Mouse (Mus musculus) embryonic facial prominence, embryonic 10.5 days (tissue): Measurements from ENCODE around the gene Eif5. TPM values are rescaled to one million over a fixed set of nuclear protein-coding genes. Genes with fewer than 3 reads are reported as not detected.
A peak's percentile ranks its signal among the peaks of the same experiment; 100 is the strongest.
"Not testable (repeated sequence)": the region's sequence is repeated elsewhere in the genome, so short reads cannot be mapped to it uniquely, and the experiment has no call there.

Experiments used
- DNase-seq: peaks from one replicate; pipeline ENCODE4 v3.0.0-alpha.2; 2017; ENCODE audit warnings: low spot score
- H3K27ac ChIP-seq: fragments of 300-500 bp; sonication (generic); replicated peaks from 2 replicates; pipeline ENCODE4 v1.5.1; 2016; ENCODE audit warnings: mild to moderate bottlenecking
- H3K27me3 ChIP-seq: fragments of 300-500 bp; sonication (generic); replicated peaks from 2 replicates; pipeline ENCODE4 v1.6.1; 2016; ENCODE audit warnings: low read depth, mild to moderate bottlenecking; ENCODE audit not compliant: poor library complexity, severe bottlenecking
- H3K36me3 ChIP-seq: fragments of 300-500 bp; sonication (generic); replicated peaks from 2 replicates; pipeline ENCODE4 v1.6.1; 2016; ENCODE audit warnings: mild to moderate bottlenecking, moderate library complexity
- H3K4me1 ChIP-seq: fragments of 300-500 bp; sonication (generic); 2 replicates; pipeline ENCODE4 v1.6.1; 2016
- H3K4me3 ChIP-seq: fragments of 300-500 bp; sonication (generic); 2 replicates; pipeline ENCODE4 v1.5.1; 2016; ENCODE audit warnings: mild to moderate bottlenecking, moderate library complexity
- H3K9me3 ChIP-seq: fragments of 300-500 bp; sonication (generic); 2 replicates; pipeline ENCODE4 v1.6.1; 2016; ENCODE audit warnings: mild to moderate bottlenecking
- WGBS: fragments of 180-500 bp; shearing (Covaris S2); methylation state at CpG from one replicate; pipeline ENCODE4 v1.1.7; 2016; 5-methylcytosine and 5-hydroxymethylcytosine counted together
- polyA plus RNA-seq: library from polyadenylated mRNA; unstranded; fragments of >200 nt; fragmentation: Nextera tagmentation; extraction: Ambion mirVana; gene quantifications from 2 replicates; pipeline ENCODE4 v1.2.1, GENCODE M21; 2016

Eif5 gene
- polyA plus RNA-seq, 1 experiment from 2014 or later = 722 TPM

GRCm38 (mm10) chr12:111555357-111555756 lies 17.5 kb downstream of the Eif5 start:
- H3K36me3 ChIP-seq = no peaks in the 10 kb centered on the region
- H3K9me3 ChIP-seq = no peaks in the 10 kb centered on the region
- DNase-seq = no peak
- peaks cover 8% of the 10 kb centered on the region for H3K4me1 ChIP-seq
- no peak overlapping the region for H3K4me3 ChIP-seq
- H3K27ac ChIP-seq = no peak overlapping the region
- WGBS = 74% methylated on average over 4 of the region's 4 CpGs
- no peaks in the 10 kb centered on the region for H3K27me3 ChIP-seq

- H3K4me3 ChIP-seq, H3K9me3 ChIP-seq, H3K36me3 ChIP-seq, DNase-seq, H3K27me3 ChIP-seq, H3K27ac ChIP-seq: not testable (repeated sequence)
- peaks cover 10% of the 10 kb centered on the region for H3K4me1 ChIP-seq
- 77% methylated on average over 5 of the region's 5 CpGs for WGBS
Measured at GRCm38 (mm10) chr12:111555893-111556292, 18.1 kb downstream of the Eif5 start.

GRCm38 (mm10) chr12:111557538-111557937 lies 19.7 kb downstream of the Eif5 start:
- H3K4me1 ChIP-seq = peaks cover 15% of the 10 kb centered on the region
- DNase-seq = no peak
- no peak overlapping the region for H3K4me3 ChIP-seq
- no peaks in the 10 kb centered on the region for H3K36me3 ChIP-seq
- WGBS = 68% methylated on average over 6 of the region's 6 CpGs
- no peaks in the 10 kb centered on the region for H3K27me3 ChIP-seq
- no peak overlapping the region for H3K27ac ChIP-seq
- H3K9me3 ChIP-seq = no peaks in the 10 kb centered on the region

GRCm38 (mm10) chr12:111558655-111559054 lies 20.8 kb downstream of the Eif5 start:
- H3K4me3 ChIP-seq = no peak overlapping the region
- H3K36me3 ChIP-seq = no peaks in the 10 kb centered on the region
- no peaks in the 10 kb centered on the region for H3K27me3 ChIP-seq
- no peak for DNase-seq
- H3K9me3 ChIP-seq = no peaks in the 10 kb centered on the region
- peaks cover 21% of the 10 kb centered on the region for H3K4me1 ChIP-seq
- 65% methylated on average over 2 of the region's 2 CpGs for WGBS
- H3K27ac ChIP-seq = no peak overlapping the region

- Histone ChIP-seq H3K4me3 (no peak overlapping the region), H3K27me3 (no peaks in the 10 kb centered on the region), H3K9me3 (no peaks in the 10 kb centered on the region), H3K4me1 (peaks cover 21% of the 10 kb centered on the region), H3K27ac (peak overlapping the region; percentile 26; the same call in 1 of the 2 replicates), H3K36me3 (no peaks in the 10 kb centered on the region)
- DNase-seq = no peak
- 62% methylated on average over 18 of the region's 18 CpGs for WGBS
Measured at GRCm38 (mm10) chr12:111559647-111560258, 21.9 kb downstream of the Eif5 start.

GRCm38 (mm10) chr12:111560286-111560685 lies 22.5 kb downstream of the Eif5 start:
- Histone ChIP-seq H3K36me3 (no peaks in the 10 kb centered on the region), H3K27ac (peak overlapping the region; percentile 59; the same call in 1 of the 2 replicates), H3K4me1 (peaks cover 21% of the 10 kb centered on the region), H3K9me3 (no peaks in the 10 kb centered on the region), H3K27me3 (no peaks in the 10 kb centered on the region), H3K4me3 (no peak overlapping the region)
- no peak for DNase-seq
- 73% methylated on average over 5 of the region's 5 CpGs for WGBS

- Histone ChIP-seq H3K36me3 (no peaks in the 10 kb centered on the region), H3K27ac (no peak overlapping the region), H3K4me3 (no peak overlapping the region), H3K27me3 (no peaks in the 10 kb centered on the region), H3K4me1 (peaks cover 21% of the 10 kb centered on the region), H3K9me3 (no peaks in the 10 kb centered on the region)
- 47% methylated on average over 4 of the region's 4 CpGs for WGBS
- DNase-seq = no peak
Measured at GRCm38 (mm10) chr12:111562276-111562814, 24.5 kb downstream of the Eif5 start.

- DNase-seq = no peak
- Histone ChIP-seq H3K9me3 (no peaks in the 10 kb centered on the region), H3K4me3 (no peak overlapping the region), H3K27ac (no peak overlapping the region), H3K27me3 (no peaks in the 10 kb centered on the region), H3K36me3 (no peaks in the 10 kb centered on the region), H3K4me1 (peaks cover 21% of the 10 kb centered on the region)
- WGBS = 51% methylated on average over 5 of the region's 5 CpGs
Measured at GRCm38 (mm10) chr12:111563076-111563629, 25.3 kb downstream of the Eif5 start.

GRCm38 (mm10) chr12:111565363-111565762 lies 27.5 kb downstream of the Eif5 start:
- Histone ChIP-seq H3K27me3 (no peaks in the 10 kb centered on the region), H3K27ac (no peak overlapping the region), H3K4me1 (peaks cover 13% of the 10 kb centered on the region), H3K9me3 (no peaks in the 10 kb centered on the region), H3K36me3 (no peaks in the 10 kb centered on the region), H3K4me3 (no peak overlapping the region)
- 81% methylated on average over 5 of the region's 5 CpGs for WGBS
- DNase-seq = no peak

GRCm38 (mm10) chr12:111568836-111569235 lies 31.0 kb downstream of the Eif5 start:
- Histone ChIP-seq H3K36me3 (no peaks in the 10 kb centered on the region), H3K4me3 (no peak overlapping the region), H3K4me1 (peaks cover 11% of the 10 kb centered on the region), H3K9me3 (no peaks in the 10 kb centered on the region), H3K27me3 (0 out of 2 replicates have a peak, but pooled peaks cover 4% of the 10 kb centered on the region), H3K27ac (no peak overlapping the region)
- 69% methylated on average over 11 of the region's 11 CpGs for WGBS
- DNase-seq = no peak

GRCm38 (mm10) chr12:111572406-111572805 lies 34.6 kb downstream of the Eif5 start:
- Histone ChIP-seq H3K4me1 (peaks cover 31% of the 10 kb centered on the region), H3K9me3 (no peaks in the 10 kb centered on the region), H3K27me3 (0 out of 2 replicates have a peak, but pooled peaks cover 4% of the 10 kb centered on the region), H3K27ac (no peak overlapping the region), H3K4me3 (no peak overlapping the region), H3K36me3 (peaks cover 5% of the 10 kb centered on the region)
- DNase-seq = no peak
- WGBS = 80% methylated on average over 7 of the region's 7 CpGs

GRCm38 (mm10) chr12:111573315-111573714 lies 35.5 kb downstream of the Eif5 start:
- H3K27ac ChIP-seq = no peak overlapping the region
- H3K36me3 ChIP-seq = peaks cover 9% of the 10 kb centered on the region
- peak overlapping the region; percentile 98 for H3K4me3 ChIP-seq
- H3K9me3 ChIP-seq = no peaks in the 10 kb centered on the region
- H3K27me3 ChIP-seq = 0 out of 2 replicates have a peak, but pooled peaks cover 4% of the 10 kb centered on the region
- DNase-seq = no peak
- 48% methylated on average over 6 of the region's 6 CpGs for WGBS
- H3K4me1 ChIP-seq = peaks cover 31% of the 10 kb centered on the region
